Mouse (Mus musculus): ENCODE measurements around the gene Slc39a9.
A peak's percentile ranks its signal among the peaks of the same experiment; 100 is the strongest.

The Slc39a9 gene

GRCm38 (mm10) chr12:80719141-80719540 lies 75.5 kb downstream of the Slc39a9 start:
- no peak for DNase-seq (ENCODE audit: low read depth, low spot score)

GRCm38 (mm10) chr12:80720507-80720906 lies 76.8 kb downstream of the Slc39a9 start:
- no peak for DNase-seq (ENCODE audit: low read depth, low spot score)

- no peak for DNase-seq (ENCODE audit: low read depth, low spot score)
These were observed 77.8 kb downstream of the Slc39a9 start for GRCm38 (mm10) chr12:80721458-80721857.

GRCm38 (mm10) chr12:80724853-80725559 lies 81.3 kb downstream of the Slc39a9 start:
- DNase-seq (ENCODE audit: low read depth, low spot score), result peak; percentile 76

GRCm38 (mm10) chr12:80728207-80728606 lies 84.5 kb downstream of the Slc39a9 start:
- DNase-seq (ENCODE audit: low read depth, low spot score), result no peak

- peak; percentile 44 for DNase-seq (ENCODE audit: low read depth, low spot score)
These were observed 85.1 kb downstream of the Slc39a9 start for GRCm38 (mm10) chr12:80728814-80729213.

- DNase-seq (ENCODE audit: low read depth, low spot score), result no peak
These were observed 86.3 kb downstream of the Slc39a9 start for GRCm38 (mm10) chr12:80729758-80730530.

GRCm38 (mm10) chr12:80730567-80730966 lies 86.9 kb downstream of the Slc39a9 start:
- DNase-seq (ENCODE audit: low read depth, low spot score), result peak; percentile 60
